Mouse (Mus musculus) NIH3T3 (cell line): Measurements from ENCODE around the gene Btbd35f22.
"Not testable (repeated sequence)": the region's sequence is repeated elsewhere in the genome, so short reads cannot be mapped to it uniquely, and the experiment has no call there.

ENCODE experiments used
- DNase-seq: peaks from one replicate; pipeline ENCODE4 v3.0.0-alpha.2; 2012; ENCODE audit warnings: low read depth

Btbd35f22 gene

GRCm38 (mm10) chrX:32047529-32047928, at the start of gene Btbd35f22:
TSS of gene Btbd35f22 (plus strand) at chrX:32047829.
- DNase-seq, result not testable (repeated sequence)
